Mouse (Mus musculus) embryonic facial prominence, embryonic 12.5 days (tissue): ENCODE results near the gene Ntn4. TPM values are rescaled to one million over a fixed set of nuclear protein-coding genes. Genes with fewer than 3 reads are reported as not detected.

Source experiments
- ATAC-seq: fragments of 200-750 bp; cut with Nextera tagmentation; 2 replicates; pipeline ENCODE4 v1.8.0; 2017; ENCODE audit not compliant: insufficient number of reproducible peaks, insufficient read depth, low FRiP score, low TSS enrichment
- H3K27ac ChIP-seq: fragments of 300-500 bp; sonication (generic); 2 replicates; pipeline ENCODE4 v1.5.1; 2016; ENCODE audit warnings: mild to moderate bottlenecking
- H3K27me3 ChIP-seq: fragments of 300-500 bp; sonication (generic); 2 replicates; pipeline ENCODE4 v1.6.1; 2016; ENCODE audit warnings: mild to moderate bottlenecking, moderate library complexity
- H3K36me3 ChIP-seq: fragments of 300-500 bp; sonication (generic); 2 replicates; pipeline ENCODE4 v1.6.1; 2016; ENCODE audit warnings: mild to moderate bottlenecking
- H3K4me1 ChIP-seq: fragments of 300-500 bp; sonication (generic); 2 replicates; pipeline ENCODE4 v1.6.1; 2016
- H3K4me2 ChIP-seq: fragments of 300-500 bp; sonication (generic); replicated peaks from 2 replicates; pipeline ENCODE4 v1.6.1; 2016; ENCODE audit warnings: mild to moderate bottlenecking, moderate library complexity
- H3K4me3 ChIP-seq: fragments of 300-500 bp; sonication (generic); 2 replicates; pipeline ENCODE4 v1.5.1; 2016; ENCODE audit warnings: mild to moderate bottlenecking
- H3K9ac ChIP-seq: fragments of 300-500 bp; sonication (generic); 2 replicates; pipeline ENCODE4 v1.6.1; 2016; ENCODE audit warnings: mild to moderate bottlenecking, moderate library complexity
- H3K9me3 ChIP-seq: fragments of 300-500 bp; sonication (generic); 2 replicates; pipeline ENCODE4 v1.6.1; 2016; ENCODE audit warnings: mild to moderate bottlenecking, moderate library complexity
- WGBS: fragments of 180-500 bp; shearing (Covaris S2); methylation state at CpG from one replicate; pipeline ENCODE4 v1.1.7; 2016; 5-methylcytosine and 5-hydroxymethylcytosine counted together
- polyA plus RNA-seq: library from polyadenylated mRNA; unstranded; fragments of >200 nt; fragmentation: Nextera tagmentation; extraction: Ambion mirVana; gene quantifications from 2 replicates; pipeline ENCODE4 v1.2.1, GENCODE M21; 2016

Ntn4 gene
- polyA plus RNA-seq, 1 experiment from 2014 or later = 1.5 TPM

DNA sequence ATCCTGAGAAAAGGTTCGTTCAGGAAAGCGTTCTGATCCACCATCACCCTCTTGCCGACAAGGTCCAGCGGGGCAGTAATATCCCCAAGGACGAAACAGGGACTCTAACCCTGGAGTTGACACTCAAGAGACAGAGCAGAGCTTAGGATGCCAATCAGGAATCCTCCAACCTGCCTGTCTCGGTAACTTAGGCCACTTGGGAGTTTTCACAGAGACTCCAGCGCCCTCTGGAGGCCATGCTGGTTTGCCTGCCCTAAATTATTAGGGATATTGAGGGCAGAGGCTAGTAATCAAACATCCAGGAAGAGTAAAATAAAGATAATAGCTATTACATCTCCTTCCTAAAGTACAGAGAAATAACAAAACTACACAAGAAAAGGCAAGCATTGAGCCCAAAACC lies 136.9 kb downstream of the Ntn4 start:
- Histone ChIP-seq H3K4me1 (peaks cover 9% of the 10 kb centered on the region; the same call in 1 of the 2 replicates), H3K9me3 (no peaks in the 10 kb centered on the region), H3K4me2 (no peak overlapping the region), H3K27ac (no peak overlapping the region), H3K36me3 (no peaks in the 10 kb centered on the region), H3K27me3 (no peaks in the 10 kb centered on the region), H3K9ac (no peak overlapping the region), H3K4me3 (no peak overlapping the region)
- 41% methylated on average over 7 of the region's 7 CpGs for WGBS
- no peak for ATAC-seq

DNA sequence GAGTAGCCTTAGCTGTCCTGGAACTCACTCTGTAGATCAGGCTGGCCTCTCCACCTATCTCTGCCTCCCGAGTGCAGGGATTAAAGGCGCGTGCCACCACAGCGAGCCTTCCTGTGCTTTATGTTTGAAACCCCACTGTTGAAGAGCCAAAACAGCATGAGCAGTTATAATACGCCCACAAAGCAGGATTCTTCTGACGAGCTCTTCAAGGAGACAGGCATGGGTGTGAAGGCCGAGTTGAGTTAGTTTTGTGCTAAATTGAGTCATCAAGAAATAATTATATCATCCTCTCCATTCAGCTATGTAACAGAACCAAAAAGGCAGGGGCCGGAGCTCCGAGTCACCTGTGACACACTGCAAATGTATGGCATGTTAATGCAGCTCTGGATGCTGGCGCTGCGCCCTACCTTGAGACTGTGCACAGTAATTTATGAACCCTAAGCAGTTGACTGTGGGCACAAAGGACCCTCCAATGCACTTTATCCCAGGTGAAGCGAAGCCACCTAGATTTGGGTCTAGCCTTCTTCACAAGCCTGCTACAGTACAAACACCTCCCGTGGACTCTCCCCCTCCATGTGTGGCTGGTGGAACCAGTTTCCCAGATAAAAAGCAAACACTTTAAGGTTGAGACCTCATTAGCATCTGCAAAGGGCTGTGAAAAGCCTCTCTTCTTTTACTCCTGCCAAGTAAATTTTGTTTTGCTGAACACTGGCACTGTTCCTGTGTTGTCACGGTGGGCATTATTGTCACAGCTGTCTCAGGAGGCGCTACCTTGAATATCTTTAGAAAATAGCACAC lies 142.9 kb downstream of the Ntn4 start:
- WGBS = 74% methylated on average over 15 of the region's 15 CpGs
- Histone ChIP-seq H3K4me3 (no peak overlapping the region), H3K4me1 (no peaks in the 10 kb centered on the region), H3K27ac (no peak overlapping the region), H3K9me3 (no peaks in the 10 kb centered on the region), H3K9ac (no peak overlapping the region), H3K4me2 (no peak overlapping the region), H3K36me3 (no peaks in the 10 kb centered on the region), H3K27me3 (no peaks in the 10 kb centered on the region)
- ATAC-seq = no peak

Other genes starting within 250 kb of the Ntn4 start
- gene Lta4h, start 187.3 kb upstream of the Ntn4 start, polyA plus RNA-seq = 223 and 224 TPM in 2 replicates
- not detected in 2 replicates for gene Hal, start 151.9 kb upstream of the Ntn4 start, polyA plus RNA-seq
- 0.11 and 0.42 TPM in 2 replicates for gene Amdhd1, start 100.6 kb upstream of the Ntn4 start, polyA plus RNA-seq
- 0.46 and 0.68 TPM in 2 replicates for gene Ccdc38, start 100.0 kb upstream of the Ntn4 start, polyA plus RNA-seq
- 144 and 147 TPM in 2 replicates for gene Snrpf, start 51.0 kb upstream of the Ntn4 start, polyA plus RNA-seq
- gene Usp44, start 190.9 kb downstream of the Ntn4 start, polyA plus RNA-seq = 2.1 and 2.5 TPM in 2 replicates